Comparison of ENCODE assay signal across 9 mouse cellular contexts in the genomic region with DNA sequence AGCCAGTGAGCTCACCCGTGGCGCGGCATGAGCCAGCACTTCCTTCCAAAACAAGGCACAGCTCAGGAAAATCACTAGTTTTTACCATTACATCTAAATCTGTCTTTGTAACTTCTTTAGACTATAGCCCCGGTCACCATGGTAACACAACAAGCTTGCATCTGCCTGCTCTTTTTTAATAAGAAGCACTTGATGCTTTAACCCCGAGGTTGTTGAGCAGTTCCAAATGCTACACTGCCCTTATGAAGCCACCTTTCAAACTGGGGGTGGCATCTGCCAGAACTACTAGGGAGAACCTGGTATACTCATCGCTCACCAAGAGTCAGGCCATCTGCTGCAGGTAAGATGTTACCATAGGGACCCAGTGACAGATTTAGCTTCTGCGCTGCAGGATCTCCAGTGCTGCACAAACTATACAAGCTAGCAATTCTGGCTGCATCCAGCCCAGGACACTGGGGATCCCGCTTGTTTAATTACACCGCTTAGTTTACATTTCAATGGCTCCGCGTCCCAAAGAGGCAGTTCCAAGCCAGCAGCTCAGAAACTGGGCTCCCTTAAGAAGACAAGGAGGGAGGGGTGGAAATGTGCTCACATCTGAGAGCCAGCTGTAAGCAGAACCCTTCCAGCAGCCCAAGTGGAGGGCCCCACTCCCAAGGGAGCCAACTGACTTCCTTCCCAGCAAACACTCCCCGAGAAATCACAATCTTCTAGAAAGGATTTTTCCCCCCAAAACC.
A peak's percentile ranks its signal among the peaks of the same experiment; 100 is the strongest.
DNase-seq lines count a peak whose midpoint lies in the region; ATAC-seq and TF ChIP-seq lines count a peak whose summit lies in the region.
"Had no signal": no experiment of that assay in that cellular context is flagged by ENCODE, and none has a peak within 500 bp of the region (broad histone marks: within the 10 kb centered on the region; RNA-seq: fewer than 3 reads in every experiment).

No protein-coding gene starts in this region.

- DNase-seq in B cell, adult 2 months = peak; percentile 6 to 13
- DNase-seq in brain, embryonic 18.5 days (ENCODE audit: low read depth, low spot score) = peak; percentile 28
- no peak for DNase-seq in heart, postnatal 0 days (ENCODE audit: low spot score)
- peak; percentile 60 to 80 for DNase-seq in left cerebral cortex, adult 8-10 months (ENCODE audit: low spot score in 2 of 2)
- DNase-seq in midbrain, embryonic 11.5 days (ENCODE audit: low spot score, missing footprints) = peak; percentile 95
- DNase-seq in thymus, postnatal 36 days = no peak
- no peak for DNase-seq in spleen, adult 18-20 months

- no peak for TF ChIP-seq EP300 in heart, postnatal 0 days (IDR thresholded peaks at IDR 0.05; ENCODE audit: low read depth)

- H3K4me3 ChIP-seq in forebrain, embryonic 13.5 days = peak overlapping the region; percentile 35
- peak overlapping the region; percentile 24 for H3K4me3 ChIP-seq in heart, postnatal 0 days (ENCODE audit: low read depth, low read length)
- peak overlapping the region; percentile 20 for H3K4me3 ChIP-seq in midbrain, embryonic 11.5 days (ENCODE audit: low read depth, low read length)

- 1% methylated on average over 12 of the region's 12 CpGs for WGBS in forebrain, embryonic 13.5 days
- WGBS in heart, postnatal 0 days = 44% methylated on average over 12 of the region's 12 CpGs
- 5% methylated on average over 12 of the region's 12 CpGs for WGBS in midbrain, embryonic 11.5 days

- H3K36me3 ChIP-seq in forebrain, embryonic 13.5 days (ENCODE audit: poor library complexity, severe bottlenecking) = peaks cover 12% of the 10 kb centered on the region
- H3K36me3 ChIP-seq in heart, postnatal 0 days (replicated peaks; ENCODE audit: control insufficient read depth, insufficient read depth, low read length) = peaks cover 14% of the 10 kb centered on the region
- no peaks in the 10 kb centered on the region for H3K36me3 ChIP-seq in midbrain, embryonic 11.5 days (ENCODE audit: control insufficient read depth, insufficient read depth, low read length)

- peak overlapping the region; percentile 87 for H3K27ac ChIP-seq in forebrain, embryonic 13.5 days
- peak overlapping the region; percentile 32 for H3K27ac ChIP-seq in heart, postnatal 0 days (ENCODE audit: low read depth)
- peak overlapping the region; percentile 85 for H3K27ac ChIP-seq in midbrain, embryonic 11.5 days (ENCODE audit: low read depth, low read length)

- H3K4me1 ChIP-seq in forebrain, embryonic 13.5 days = peaks cover 56% of the 10 kb centered on the region
- H3K4me1 ChIP-seq in heart, postnatal 0 days (ENCODE audit: control insufficient read depth, insufficient read depth) = no peaks in the 10 kb centered on the region
- H3K4me1 ChIP-seq in midbrain, embryonic 11.5 days (ENCODE audit: control insufficient read depth, insufficient read depth, low read length) = peaks cover 31% of the 10 kb centered on the region
- H3K4me1 ChIP-seq: megakaryocyte, embryonic 14.5 days had no signal

- peak; percentile 85 for ATAC-seq in forebrain, embryonic 13.5 days
- ATAC-seq in heart, postnatal 0 days (ENCODE audit: insufficient read depth, low read depth) = peak; percentile 77
- peak; percentile 85 for ATAC-seq in midbrain, embryonic 11.5 days (ENCODE audit: low FRiP score)

- TF ChIP-seq CTCF in heart, postnatal 0 days (IDR thresholded peaks at IDR 0.05; ENCODE audit: low read depth) = no peak

- peak overlapping the region; percentile 61 for H3K4me2 ChIP-seq in forebrain, embryonic 13.5 days
- peak overlapping the region; percentile 48 for H3K4me2 ChIP-seq in heart, postnatal 0 days (ENCODE audit: low read depth, low read length)
- H3K4me2 ChIP-seq in midbrain, embryonic 11.5 days = peak overlapping the region; percentile 47

- H3K27me3 ChIP-seq in forebrain, embryonic 13.5 days = no peaks in the 10 kb centered on the region
- no peaks in the 10 kb centered on the region for H3K27me3 ChIP-seq in heart, postnatal 0 days (ENCODE audit: control insufficient read depth, insufficient read depth, low read length)
- no peaks in the 10 kb centered on the region for H3K27me3 ChIP-seq in midbrain, embryonic 11.5 days (ENCODE audit: control insufficient read depth, insufficient read depth, low read length)

- H3K9ac ChIP-seq in forebrain, embryonic 13.5 days = peak overlapping the region; percentile 54
- no peak overlapping the region for H3K9ac ChIP-seq in heart, postnatal 0 days (replicated peaks; ENCODE audit: low read depth, low read length)
- peak overlapping the region; percentile 48 for H3K9ac ChIP-seq in midbrain, embryonic 11.5 days (ENCODE audit: low read length)

- H3K9me3 ChIP-seq in forebrain, embryonic 13.5 days (replicated peaks) = no peaks in the 10 kb centered on the region
- H3K9me3 ChIP-seq in heart, postnatal 0 days (replicated peaks; ENCODE audit: control insufficient read depth, low read length) = no peaks in the 10 kb centered on the region
- no peaks in the 10 kb centered on the region for H3K9me3 ChIP-seq in midbrain, embryonic 11.5 days (ENCODE audit: control insufficient read depth, low read length)
- H3K9me3 ChIP-seq: megakaryocyte, embryonic 14.5 days had no signal

Comparison
In these comparisons a context has a peak if more than half of its experiments do, and no peak if none do; other contexts are left out.
1. DNase-seq: peak in B cell, adult 2 months (2 of 2), brain, embryonic 18.5 days (single experiment), left cerebral cortex, adult 8-10 months (2 of 2) and midbrain, embryonic 11.5 days (single experiment); none in heart, postnatal 0 days (single experiment), thymus, postnatal 36 days (0 of 2) and spleen, adult 18-20 months (0 of 2).
2. H3K27ac ChIP-seq: peak in every context shown above with its lines; median percentile 87 in forebrain, embryonic 13.5 days; 85 in midbrain, embryonic 11.5 days; 32 in heart, postnatal 0 days.
3. Peak in every context shown above with its lines, with median percentiles within 50 percentile points of each other: ATAC-seq, H3K4me2 ChIP-seq and H3K4me3 ChIP-seq.